Mouse (Mus musculus) adrenal gland, adult 18-20 months (tissue): ENCODE measurements around the gene Gp1ba. TPM values are rescaled to one million over a fixed set of nuclear protein-coding genes. Genes with fewer than 3 reads are reported as not detected.

Experiments used
- DNase-seq, 2 experiments: peaks; one replicate each; pipeline ENCODE4 v3.0.0; 2021 to 2022; ENCODE audit warnings: low spot score in 2 of 2
- long read RNA-seq, 2 experiments: library from polyadenylated mRNA; stranded (forward); transcript quantifications; one replicate each; pipeline ENCODE4 v2.0.0; 2021
- total RNA-seq, 2 experiments: library from RNA; stranded (reverse); gene quantifications; 1 replicate in 1 of 2; 2 replicates in 1 of 2; pipeline ENCODE4 v1.2.3; 2021

Gene Gp1ba
- total RNA-seq: under 1 TPM in 1 of 2 experiments, not detected in 1; 0.22 TPM
- long read RNA-seq, experiment 1: 0 reads
- long read RNA-seq, experiment 2: 0 reads

GRCm38 (mm10) chr11:70638714-70639278, at the start of gene Gp1ba:
Gene Gp1ba, plus strand, starts transcription at chr11:70639122.
- DNase-seq: no peak

GRCm38 (mm10) chr11:70591733-70592132, 47.2 kb upstream of the Gp1ba start:
- DNase-seq: no peak

GRCm38 (mm10) chr11:70594253-70594989, 44.5 kb upstream of the Gp1ba start:
- no peak for DNase-seq

- no peak for DNase-seq
These were observed 43.3 kb upstream of the Gp1ba start for GRCm38 (mm10) chr11:70595638-70596037.

DNA sequence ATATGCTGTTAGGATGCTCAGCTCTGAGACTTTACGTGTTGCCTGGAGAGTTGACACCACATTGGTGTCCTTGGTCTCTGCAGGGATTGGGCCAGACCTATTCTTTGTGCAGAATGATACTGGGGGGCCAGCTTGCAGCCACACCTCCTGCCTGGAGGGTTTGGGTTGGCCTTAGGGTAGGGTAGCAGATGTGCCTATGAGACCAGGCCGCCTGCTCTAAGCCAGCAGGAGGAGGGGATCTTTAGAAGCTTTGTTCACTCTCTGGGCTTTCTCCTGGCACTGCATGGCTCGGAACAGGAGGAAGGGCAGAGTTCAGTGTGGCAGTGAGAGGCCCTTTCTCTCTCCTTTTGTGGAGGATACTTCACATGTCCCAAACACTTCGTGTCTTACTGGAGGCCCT, 42.8 kb upstream of the Gp1ba start:
- DNase-seq: no peak

DNA sequence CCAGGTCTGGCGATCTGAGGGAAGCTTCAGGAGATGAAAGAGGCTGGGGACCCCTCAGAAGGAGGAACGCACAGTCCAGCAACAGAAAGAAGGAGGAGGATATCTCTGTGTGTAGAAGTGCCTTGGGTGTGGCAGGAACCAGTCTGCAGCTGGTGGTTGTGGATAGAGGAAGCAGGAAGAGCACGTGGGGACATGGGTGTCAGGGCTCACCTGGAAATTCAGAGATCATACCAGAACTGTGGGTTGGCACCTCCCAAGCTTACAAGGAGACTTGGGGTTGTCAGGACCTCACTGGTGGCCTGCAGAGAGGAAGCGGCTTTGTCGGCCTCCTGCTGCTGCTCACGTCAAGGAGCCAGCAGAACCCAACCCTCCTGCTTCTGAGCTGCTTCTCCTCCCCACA, 41.6 kb upstream of the Gp1ba start:
- DNase-seq: no peak

DNA sequence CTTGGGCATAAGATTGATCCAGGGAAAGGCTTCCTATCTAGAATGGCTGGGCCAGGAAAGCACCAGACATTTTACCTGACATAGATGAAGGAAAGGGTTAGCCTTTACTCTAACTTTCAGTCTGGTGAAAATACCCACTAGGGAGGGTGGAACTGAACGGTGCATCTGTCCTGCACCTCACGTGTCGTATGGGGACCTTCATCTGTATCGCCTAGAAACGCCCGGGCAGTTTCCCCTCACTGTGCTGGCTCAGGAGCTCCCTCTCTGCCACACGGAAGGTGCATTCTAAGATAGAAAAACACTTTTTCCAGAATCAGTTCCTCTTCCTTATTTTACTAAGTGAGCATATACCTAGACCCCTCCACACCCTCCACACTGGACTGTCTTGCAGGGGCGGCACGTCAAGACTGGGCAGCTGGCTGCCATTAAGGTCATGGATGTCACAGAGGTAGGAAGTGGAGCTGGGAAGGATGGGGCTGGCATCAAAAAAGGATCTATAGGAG, 40.4 kb upstream of the Gp1ba start:
- no peak for DNase-seq

GRCm38 (mm10) chr11:70605024-70605566, 33.8 kb upstream of the Gp1ba start:
- peak; percentile 70 to 80 for DNase-seq

GRCm38 (mm10) chr11:70606717-70607116, 32.2 kb upstream of the Gp1ba start:
- DNase-seq: no peak

- no peak for DNase-seq
These were observed 31.3 kb upstream of the Gp1ba start for GRCm38 (mm10) chr11:70607611-70608010.

GRCm38 (mm10) chr11:70608381-70609066, 30.4 kb upstream of the Gp1ba start:
- DNase-seq: no peak

GRCm38 (mm10) chr11:70610752-70611151, 28.2 kb upstream of the Gp1ba start:
- no peak for DNase-seq

DNA sequence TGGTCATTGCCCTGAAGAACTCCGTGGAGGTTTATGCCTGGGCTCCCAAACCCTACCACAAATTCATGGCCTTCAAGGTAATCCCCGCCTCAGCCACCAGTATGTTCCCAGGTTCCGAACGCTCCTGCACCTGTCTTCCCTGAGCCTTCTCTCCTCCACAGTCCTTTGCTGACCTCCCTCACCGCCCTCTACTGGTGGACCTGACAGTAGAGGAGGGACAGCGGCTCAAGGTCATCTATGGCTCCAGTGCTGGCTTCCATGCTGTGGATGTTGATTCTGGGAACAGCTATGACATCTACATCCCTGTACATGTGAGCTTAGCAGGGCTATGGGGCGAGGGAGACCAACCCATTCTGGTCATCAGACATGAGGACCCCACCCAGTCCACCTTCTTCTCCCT, 26.4 kb upstream of the Gp1ba start:
- DNase-seq: no peak

- DNase-seq: peak; percentile 52 to 56
These were observed 23.8 kb upstream of the Gp1ba start for GRCm38 (mm10) chr11:70615074-70615473.

GRCm38 (mm10) chr11:70615516-70616093, 23.3 kb upstream of the Gp1ba start, which contains the start of gene 4930544D05Rik:
Gene 4930544D05Rik, plus strand, starts transcription at chr11:70615848.
- no peak for DNase-seq

- DNase-seq: no peak
These were observed 19.8 kb upstream of the Gp1ba start, which contains the start of gene Chrne for GRCm38 (mm10) chr11:70619101-70619500. Gene Chrne, minus strand, starts transcription at chr11:70619216.

DNA sequence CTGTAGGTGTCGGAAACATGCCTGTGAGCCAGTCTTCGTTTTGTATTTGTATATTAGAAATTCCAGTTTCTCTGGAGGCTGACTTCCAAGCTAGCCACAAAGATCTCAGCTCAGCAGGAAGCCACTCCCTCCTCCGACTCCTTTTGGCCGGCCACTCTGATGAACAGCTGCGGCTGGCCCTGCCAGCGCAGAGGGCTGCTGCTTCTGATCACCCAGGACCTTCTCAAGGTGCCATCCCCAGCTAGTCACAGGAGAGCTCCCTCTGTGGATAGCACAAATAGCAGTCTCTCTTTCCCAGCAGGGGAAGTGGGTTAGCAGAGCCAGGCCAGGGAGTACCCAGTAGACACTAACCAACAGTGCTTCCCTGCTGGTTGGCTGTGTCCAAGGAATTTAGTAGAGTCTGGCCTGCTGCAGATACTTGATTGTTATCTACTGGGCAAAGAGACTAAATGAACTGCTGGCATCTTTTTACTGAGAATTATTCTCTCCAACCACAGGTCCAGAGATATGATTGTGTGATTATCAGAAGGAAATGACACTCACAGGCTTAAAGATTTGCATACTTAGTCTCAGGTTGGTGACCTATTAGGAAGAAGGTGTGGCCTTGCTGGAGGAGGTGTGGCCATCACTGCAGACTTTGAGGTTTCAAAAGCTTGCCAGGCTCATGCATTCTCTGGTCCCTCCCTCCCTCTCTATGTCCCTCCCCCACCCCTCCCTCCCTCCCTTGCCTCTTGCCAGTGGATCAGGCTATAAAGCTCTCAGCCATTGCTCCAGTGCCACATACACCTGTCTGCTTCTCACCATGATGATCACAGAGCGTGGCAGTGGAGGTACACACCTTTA, 16.7 kb upstream of the Gp1ba start:
- DNase-seq: no peak

DNA sequence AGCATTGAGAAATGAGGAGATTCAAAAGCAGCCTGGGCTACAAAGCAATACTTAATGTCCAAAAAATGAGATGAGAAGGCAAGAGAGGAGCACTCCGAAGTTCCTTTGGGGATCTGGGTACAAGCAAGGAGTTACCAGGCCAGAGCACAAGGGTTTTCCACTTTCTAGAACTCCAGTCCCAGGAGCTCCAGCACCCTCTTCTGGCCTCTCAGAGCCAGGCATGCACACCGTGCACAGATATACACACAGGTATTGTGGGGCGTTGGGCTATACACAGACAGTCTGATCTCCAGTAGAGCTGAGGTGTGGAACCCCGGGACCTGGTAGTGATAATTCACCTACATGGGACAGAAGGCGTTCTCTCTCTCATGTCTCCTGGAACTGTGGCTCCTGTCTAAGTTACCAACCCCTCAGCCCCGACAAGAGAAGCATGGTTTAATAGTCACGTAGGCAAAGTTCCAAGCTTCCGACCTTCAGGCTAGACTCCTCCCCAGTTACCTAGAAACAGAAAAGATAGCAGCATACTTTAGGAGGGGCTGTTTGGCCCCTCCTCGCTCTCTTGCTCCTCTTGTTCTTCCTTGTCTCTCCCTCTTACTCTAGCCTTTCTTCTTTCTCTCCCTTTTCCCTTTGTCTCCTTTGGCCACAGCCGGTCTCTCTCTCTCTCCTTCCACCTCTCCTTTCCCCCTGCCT, 15.7 kb upstream of the Gp1ba start:
- no peak for DNase-seq

DNA sequence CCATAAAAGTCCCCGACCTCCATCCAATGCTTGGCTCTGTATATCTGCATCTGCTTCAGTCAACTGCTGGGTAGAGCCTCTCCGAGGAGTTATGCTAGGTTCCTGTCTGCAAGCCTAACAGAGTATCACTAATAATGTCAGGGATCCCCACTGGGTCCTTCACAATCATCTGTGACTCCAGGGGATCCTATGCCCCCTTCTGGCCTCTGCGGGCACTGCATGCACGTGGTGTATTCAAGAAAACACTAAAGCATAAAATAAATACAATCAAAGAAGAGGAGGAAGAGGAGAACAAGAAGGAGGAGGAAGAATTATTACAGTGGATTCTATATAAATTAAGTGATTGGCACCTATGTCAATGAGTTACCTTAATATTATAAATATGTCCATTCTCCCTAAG, 13.4 kb upstream of the Gp1ba start:
- DNase-seq: peak in 1 of 2 experiments; percentile 58

GRCm38 (mm10) chr11:70626877-70627276, 12.0 kb upstream of the Gp1ba start:
- DNase-seq: no peak
